Mouse (Mus musculus) testis, adult 2 months (tissue): ENCODE data around the gene Cttnbp2nl. TPM values are rescaled to one million over a fixed set of nuclear protein-coding genes. Genes with fewer than 3 reads are reported as not detected.

Experiments used
- H3K27ac ChIP-seq: fragments of 200-500 bp; 2 replicates; pipeline ENCODE4 v1.5.1; 2012; ENCODE audit warnings: low read depth, low read length; ENCODE audit not compliant: control insufficient read depth, insufficient read depth
- H3K27me3 ChIP-seq: fragments of 200-500 bp; 2 replicates; pipeline ENCODE4 v1.6.1; 2012; ENCODE audit warnings: mild to moderate bottlenecking, low read length, moderate library complexity; ENCODE audit not compliant: control insufficient read depth, insufficient read depth
- H3K36me3 ChIP-seq: fragments of 200-500 bp; 2 replicates; pipeline ENCODE4 v1.6.1; 2012; ENCODE audit warnings: mild to moderate bottlenecking, low read length; ENCODE audit not compliant: control insufficient read depth, insufficient read depth
- H3K4me1 ChIP-seq: fragments of 200-500 bp; 2 replicates; pipeline ENCODE4 v1.6.1; 2012; ENCODE audit warnings: low read length; ENCODE audit not compliant: control insufficient read depth, insufficient read depth
- H3K4me3 ChIP-seq: fragments of 200-500 bp; 2 replicates; pipeline ENCODE4 v1.5.1; 2012; ENCODE audit warnings: low read depth, mild to moderate bottlenecking, low read length, moderate library complexity, mixed read lengths; ENCODE audit not compliant: control insufficient read depth
- CTCF ChIP-seq: fragments of 200-500 bp; IDR thresholded peaks from 2 replicates; pipeline ENCODE4 v1.5.1; 2012; ENCODE audit warnings: low read depth, mild to moderate bottlenecking, inconsistent platforms, low read length, moderate library complexity; ENCODE audit not compliant: control insufficient read depth, insufficient read depth, insufficient replicate concordance
- POLR2A ChIP-seq: fragments of 200-500 bp; IDR thresholded peaks from 2 replicates; pipeline ENCODE4 v1.6.1; 2012; ENCODE audit warnings: low read depth, mild to moderate bottlenecking, inconsistent platforms, low read length, moderate library complexity; ENCODE audit not compliant: control insufficient read depth
- polyA plus RNA-seq: library from polyadenylated mRNA; depleted of rRNA; stranded (reverse); fragments of >200 nt; gene quantifications from 2 replicates; pipeline ENCODE4 v1.2.3, GENCODE M21; 2012; rRNA removed

The Cttnbp2nl gene
- polyA plus RNA-seq, 1 experiment, result 7.6 TPM

- Histone ChIP-seq H3K27me3 (no peaks in the 10 kb centered on the region; the same call in 1 of the 2 replicates), H3K4me3 (no peak overlapping the region), H3K4me1 (peaks cover 14% of the 10 kb centered on the region), H3K36me3 (no peaks in the 10 kb centered on the region), H3K27ac (no peak overlapping the region)
- TF ChIP-seq POLR2A, result no peak
- no peak for TF ChIP-seq CTCF
These were observed 92.6 kb downstream of the Cttnbp2nl start for GRCm38 (mm10) chr3:104960026-104961000.

DNA sequence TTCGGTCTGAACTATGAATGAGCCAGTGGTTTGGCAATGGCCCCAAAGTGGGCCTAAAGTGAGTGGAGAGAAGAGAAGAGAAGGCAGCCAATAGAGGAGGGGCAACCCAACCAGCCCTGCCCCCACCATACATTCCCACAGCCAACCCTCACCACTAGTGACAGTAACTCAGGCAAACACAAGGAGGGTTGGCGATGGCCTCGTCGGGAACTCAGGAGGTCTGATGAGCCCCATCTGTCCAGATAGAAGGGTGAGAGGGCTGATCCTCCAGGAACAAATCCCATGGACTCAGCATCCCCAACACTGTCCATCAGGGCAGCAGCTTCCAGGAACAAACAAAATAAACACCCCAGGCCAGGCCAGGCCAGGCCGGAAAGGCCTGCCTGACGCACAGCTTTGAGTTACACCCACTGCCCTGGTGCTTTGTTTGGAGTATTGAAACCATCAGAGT lies 96.8 kb downstream of the Cttnbp2nl start:
- Histone ChIP-seq H3K27me3 (no peaks in the 10 kb centered on the region), H3K4me1 (peaks cover 1% of the 10 kb centered on the region), H3K27ac (no peak overlapping the region), H3K4me3 (no peak overlapping the region), H3K36me3 (no peaks in the 10 kb centered on the region)
- TF ChIP-seq CTCF (no peak), POLR2A (no peak)

DNA sequence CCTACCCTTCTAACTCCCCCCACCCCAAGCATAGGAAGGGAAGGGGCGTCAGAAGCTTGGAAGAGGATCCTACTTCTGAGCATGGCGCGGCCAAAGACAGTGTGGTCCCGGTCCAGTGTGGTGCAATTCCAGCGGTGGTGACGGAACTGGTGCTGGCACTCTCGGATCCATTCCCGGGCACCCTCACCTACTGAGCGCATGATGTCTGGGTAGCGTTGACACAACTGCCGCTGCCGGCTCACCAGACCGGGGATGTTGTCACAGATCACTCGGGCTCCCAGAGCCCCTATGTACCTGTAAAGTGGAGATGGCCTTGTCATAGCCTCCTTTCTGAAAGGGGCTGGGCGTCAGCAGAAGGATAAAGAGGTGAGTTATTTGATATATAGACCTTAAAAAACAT lies 98.4 kb downstream of the Cttnbp2nl start:
- TF ChIP-seq POLR2A (no peak), CTCF (no peak)
- Histone ChIP-seq H3K27ac (no peak overlapping the region), H3K4me1 (no peaks in the 10 kb centered on the region), H3K4me3 (no peak overlapping the region), H3K36me3 (no peaks in the 10 kb centered on the region), H3K27me3 (no peaks in the 10 kb centered on the region)

GRCm38 (mm10) chr3:104954137-104954536 lies 98.8 kb downstream of the Cttnbp2nl start:
- TF ChIP-seq POLR2A, result no peak
- no peak for TF ChIP-seq CTCF
- H3K4me3 ChIP-seq, result no peak overlapping the region
- no peak overlapping the region for H3K27ac ChIP-seq
- no peaks in the 10 kb centered on the region for H3K4me1 ChIP-seq
- no peaks in the 10 kb centered on the region for H3K27me3 ChIP-seq
- H3K36me3 ChIP-seq, result no peaks in the 10 kb centered on the region

DNA sequence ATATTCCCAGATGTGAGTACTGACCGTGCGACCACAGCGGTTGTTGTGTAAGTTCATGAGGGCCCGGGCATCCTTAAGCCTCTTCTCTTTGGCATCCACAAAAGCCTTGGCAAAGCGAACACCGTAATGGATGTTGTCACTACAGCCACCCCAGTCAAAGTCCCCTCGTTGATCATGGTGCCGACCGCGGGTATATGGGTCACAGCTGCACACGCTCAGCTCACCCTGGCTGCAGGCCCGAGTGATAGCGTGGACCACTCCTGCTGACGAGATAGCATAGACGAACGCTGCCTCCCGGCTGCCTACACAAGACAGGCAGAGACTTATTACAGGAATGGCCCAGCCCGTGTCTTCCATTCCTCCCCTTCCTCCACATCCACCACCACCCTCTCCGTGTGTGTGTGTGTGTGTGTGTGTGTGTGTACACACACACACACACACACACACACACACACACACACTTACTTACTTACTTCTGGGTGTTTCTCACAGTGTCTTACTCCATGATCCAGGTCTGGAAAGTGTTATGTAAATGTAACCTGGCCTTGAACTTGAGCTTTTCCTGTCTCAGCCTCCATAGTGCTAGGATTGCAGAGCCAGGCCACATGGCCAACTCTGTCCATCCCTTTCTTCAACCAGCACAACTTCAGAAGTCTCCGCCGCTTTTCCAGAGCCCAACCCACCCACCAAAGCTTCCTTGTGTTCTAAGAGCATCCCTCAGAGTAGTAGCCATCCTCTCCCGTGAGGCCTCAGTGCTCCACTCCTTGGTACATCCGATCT lies 99.9 kb downstream of the Cttnbp2nl start:
- H3K27ac ChIP-seq, result no peak overlapping the region
- no peaks in the 10 kb centered on the region for H3K36me3 ChIP-seq
- TF ChIP-seq POLR2A (no peak), CTCF (no peak)
- H3K4me1 ChIP-seq, result no peaks in the 10 kb centered on the region
- no peaks in the 10 kb centered on the region for H3K27me3 ChIP-seq
- H3K4me3 ChIP-seq, result no peak overlapping the region

Other genes starting within 250 kb of the Cttnbp2nl start
- gene Mov10, start 234.6 kb downstream of the Cttnbp2nl start, polyA plus RNA-seq, result 8.7 and 9.4 TPM in 2 replicates
- 16.4 TPM in 2 replicates for gene St7l, start 189.1 kb downstream of the Cttnbp2nl start, polyA plus RNA-seq
- 64.0 and 84.4 TPM in 2 replicates for gene Capza1, start 188.6 kb downstream of the Cttnbp2nl start, polyA plus RNA-seq
- 1.5 and 1.7 TPM in 2 replicates for gene Wnt2b, start 91.2 kb downstream of the Cttnbp2nl start, polyA plus RNA-seq
- 1.2 and 1.8 TPM in 2 replicates for gene 4930564D02Rik, start 13.7 kb upstream of the Cttnbp2nl start, polyA plus RNA-seq